Mouse (Mus musculus): Measurements from ENCODE around the gene Ccdc187.

Ccdc187 gene

GRCm38 (mm10) chr2:26294457-26294856 is at the start of gene Ccdc187:
TSS of gene Ccdc187 (minus strand) at chr2:26294557.
- DNase-seq: no peak

GRCm38 (mm10) chr2:26342609-26343490 is 48.5 kb upstream of the Ccdc187 start:
- peak; percentile 62 for DNase-seq

GRCm38 (mm10) chr2:26342044-26342443 is 47.7 kb upstream of the Ccdc187 start:
- peak; percentile 87 for DNase-seq

GRCm38 (mm10) chr2:26341510-26341981 is 47.2 kb upstream of the Ccdc187 start:
- peak; percentile 44 for DNase-seq

- DNase-seq: peak; percentile 31
Measured at GRCm38 (mm10) chr2:26339204-26339551, 44.8 kb upstream of the Ccdc187 start.

- no peak for DNase-seq
Measured at GRCm38 (mm10) chr2:26338302-26339203, 44.2 kb upstream of the Ccdc187 start.

GRCm38 (mm10) chr2:26330702-26331101 is 36.3 kb upstream of the Ccdc187 start:
- DNase-seq: no peak

- no peak for DNase-seq
Measured at GRCm38 (mm10) chr2:26330056-26330468, 35.7 kb upstream of the Ccdc187 start.

- peak; percentile 27 for DNase-seq
Measured at GRCm38 (mm10) chr2:26329402-26329801, 35.0 kb upstream of the Ccdc187 start.

- peak; percentile 58 for DNase-seq
Measured at GRCm38 (mm10) chr2:26327852-26328251, 33.5 kb upstream of the Ccdc187 start.

- peak; percentile 77 for DNase-seq
Measured at GRCm38 (mm10) chr2:26325386-26326181, 31.2 kb upstream of the Ccdc187 start.

- peak; percentile 65 for DNase-seq
Measured at GRCm38 (mm10) chr2:26324917-26325316, 30.6 kb upstream of the Ccdc187 start.

- no peak for DNase-seq
Measured at GRCm38 (mm10) chr2:26323589-26324325, 29.4 kb upstream of the Ccdc187 start.

GRCm38 (mm10) chr2:26320245-26321185 is 26.2 kb upstream of the Ccdc187 start:
- no peak for DNase-seq

- no peak for DNase-seq
Measured at GRCm38 (mm10) chr2:26319519-26320244, 25.3 kb upstream of the Ccdc187 start.

- no peak for DNase-seq
Measured at GRCm38 (mm10) chr2:26319109-26319508, 24.8 kb upstream of the Ccdc187 start.

GRCm38 (mm10) chr2:26317991-26318672 is 23.8 kb upstream of the Ccdc187 start:
- DNase-seq: no peak

GRCm38 (mm10) chr2:26317371-26317770 is 23.0 kb upstream of the Ccdc187 start:
- DNase-seq: no peak

GRCm38 (mm10) chr2:26316576-26317246 is 22.4 kb upstream of the Ccdc187 start:
- DNase-seq: no peak

Measured in lung, postnatal 36 days (tissue).